Mouse (Mus musculus) C2C12 (cell line): ENCODE results near the gene Lztr1. TPM values are rescaled to one million over a fixed set of nuclear protein-coding genes. Genes with fewer than 3 reads are reported as not detected.
"Not testable (repeated sequence)": the region's sequence is repeated elsewhere in the genome, so short reads cannot be mapped to it uniquely, and the experiment has no call there.

Source experiments
- H3K27me3 ChIP-seq: one replicate; pipeline ENCODE4 v1.6.1; 2011; ENCODE audit not compliant: control insufficient read depth, insufficient read depth, insufficient read length
- H3K36me3 ChIP-seq: one replicate; pipeline ENCODE4 v1.6.1; 2011; ENCODE audit not compliant: control insufficient read depth, insufficient read depth
- H3K4me3 ChIP-seq: one replicate; pipeline ENCODE4 v1.5.1; 2011; ENCODE audit warnings: mild to moderate bottlenecking, control low read depth; ENCODE audit not compliant: poor library complexity, insufficient read depth, severe bottlenecking
- H3K79me2 ChIP-seq: one replicate; pipeline ENCODE4 v1.6.1; 2011; ENCODE audit not compliant: control insufficient read depth, insufficient read depth
- H3K79me3 ChIP-seq: one replicate; pipeline ENCODE4 v1.6.1; 2011; ENCODE audit warnings: low read depth, control low read depth
- H3ac ChIP-seq: one replicate; pipeline ENCODE3; 2011; ENCODE audit warnings: low read depth; ENCODE audit not compliant: control insufficient read depth, insufficient read length
- CEBPB ChIP-seq: IDR thresholded peaks from one replicate; pipeline ENCODE4 v1.6.1; 2011; ENCODE audit warnings: low read depth, mild to moderate bottlenecking, control low read depth, moderate library complexity
- CTCF ChIP-seq: IDR thresholded peaks from one replicate; pipeline ENCODE4 v1.5.1; 2011; ENCODE audit not compliant: control insufficient read depth, insufficient read depth, insufficient read length
- FOSL1 ChIP-seq: IDR thresholded peaks from one replicate; pipeline ENCODE4 v1.8.0; 2011; ENCODE audit warnings: mild to moderate bottlenecking, low read length; ENCODE audit not compliant: poor library complexity, insufficient read depth, severe bottlenecking
- MAX ChIP-seq: IDR thresholded peaks from one replicate; pipeline ENCODE4 v1.6.1; 2011; ENCODE audit warnings: mild to moderate bottlenecking, control low read depth
- MYOD1 ChIP-seq: IDR thresholded peaks from one replicate; pipeline ENCODE4 v1.6.1; 2011; ENCODE audit warnings: low read depth; ENCODE audit not compliant: control insufficient read depth, insufficient read length
- MYOG ChIP-seq: IDR thresholded peaks from one replicate; pipeline ENCODE4 v1.6.1; 2011; ENCODE audit not compliant: control insufficient read depth, insufficient read length; ENCODE audit errors: extremely low read depth
- USF1 ChIP-seq: IDR thresholded peaks from one replicate; pipeline ENCODE4 v1.6.1; 2011; ENCODE audit warnings: low read depth, mild to moderate bottlenecking, control low read depth, moderate library complexity
- polyA plus RNA-seq: library from polyadenylated mRNA; unstranded; fragments of >200 nt; fragmentation: generic; extraction: Trizol; gene quantifications from one replicate; pipeline ENCODE4 v1.2.1, GENCODE M21; 2012; ENCODE audit warnings: missing spikeins

Lztr1 gene
- polyA plus RNA-seq, 1 experiment, result 69.0 TPM

- Histone ChIP-seq H3K4me3 (no peak overlapping the region), H3K79me2 (peaks cover 32% of the 10 kb centered on the region), H3K36me3 (peaks cover 20% of the 10 kb centered on the region), H3ac (no peak overlapping the region), H3K27me3 (no peaks in the 10 kb centered on the region), H3K79me3 (peaks cover 18% of the 10 kb centered on the region)
- TF ChIP-seq MYOG, result no peak
- no peak for TF ChIP-seq CEBPB
- TF ChIP-seq USF1, result no peak
- no peak for TF ChIP-seq CTCF
- TF ChIP-seq MAX, result no peak
- no peak for TF ChIP-seq MYOD1
- no peak for TF ChIP-seq FOSL1
Observed at GRCm38 (mm10) chr16:17532271-17532670, 23.8 kb downstream of the Lztr1 start.

GRCm38 (mm10) chr16:17532676-17533329 is 24.3 kb downstream of the Lztr1 start:
- H3K79me3 ChIP-seq, result peaks cover 18% of the 10 kb centered on the region
- TF ChIP-seq MYOG (no peak), MYOD1 (no peak), FOSL1 (no peak)
- peaks cover 15% of the 10 kb centered on the region for H3K36me3 ChIP-seq
- peaks cover 32% of the 10 kb centered on the region for H3K79me2 ChIP-seq
- H3K4me3 ChIP-seq, result no peak overlapping the region
- no peak overlapping the region for H3ac ChIP-seq
- H3K27me3 ChIP-seq, result no peaks in the 10 kb centered on the region

GRCm38 (mm10) chr16:17536584-17536983 is 28.1 kb downstream of the Lztr1 start:
- TF ChIP-seq MYOD1 (no peak), CEBPB (no peak), FOSL1 (no peak), MYOG (no peak), USF1 (no peak), CTCF (no peak), MAX (no peak)
- Histone ChIP-seq H3K27me3 (no peaks in the 10 kb centered on the region), H3K79me2 (peaks cover 3% of the 10 kb centered on the region), H3K4me3 (no peak overlapping the region), H3ac (no peak overlapping the region), H3K36me3 (no peaks in the 10 kb centered on the region), H3K79me3 (no peaks in the 10 kb centered on the region)

- H3K79me3 ChIP-seq, result no peaks in the 10 kb centered on the region
Observed at GRCm38 (mm10) chr16:17542632-17543031, 34.1 kb downstream of the Lztr1 start.

GRCm38 (mm10) chr16:17552837-17553236 is 44.3 kb downstream of the Lztr1 start:
- H3ac ChIP-seq, result no peak overlapping the region
- H3K79me2 ChIP-seq, result no peaks in the 10 kb centered on the region
- H3K4me3 ChIP-seq, result no peak overlapping the region
- TF ChIP-seq CEBPB (no peak), USF1 (no peak), FOSL1 (no peak)
- H3K79me3 ChIP-seq, result no peaks in the 10 kb centered on the region
- no peaks in the 10 kb centered on the region for H3K36me3 ChIP-seq
- H3K27me3 ChIP-seq, result no peaks in the 10 kb centered on the region

More at GRCm38 (mm10) chr16:17542632-17543031, 34.1 kb downstream of the Lztr1 start:
- Histone ChIP-seq H3K79me2 (no peaks in the 10 kb centered on the region), H3K27me3 (no peaks in the 10 kb centered on the region), H3ac (no peak overlapping the region), H3K4me3 (no peak overlapping the region), H3K36me3 (no peaks in the 10 kb centered on the region)
- TF ChIP-seq MYOG (no peak), CTCF (no peak), CEBPB (no peak), FOSL1 (no peak), MYOD1 (no peak), MAX (no peak), USF1 (no peak)

GRCm38 (mm10) chr16:17553910-17554685 is 45.6 kb downstream of the Lztr1 start:
- H3ac ChIP-seq, result no peak overlapping the region
- no peaks in the 10 kb centered on the region for H3K36me3 ChIP-seq
- no peak overlapping the region for H3K4me3 ChIP-seq
- H3K79me2 ChIP-seq, result no peaks in the 10 kb centered on the region
- no peaks in the 10 kb centered on the region for H3K27me3 ChIP-seq
- no peak for TF ChIP-seq CTCF
- peak; percentile 10 for TF ChIP-seq USF1
- no peaks in the 10 kb centered on the region for H3K79me3 ChIP-seq

- H3K79me2 ChIP-seq, H3K4me3 ChIP-seq, H3K27me3 ChIP-seq, H3K79me3 ChIP-seq, H3ac ChIP-seq, H3K36me3 ChIP-seq: not testable (repeated sequence)
Observed at GRCm38 (mm10) chr16:17554702-17555101, 46.2 kb downstream of the Lztr1 start.
